Mouse (Mus musculus): ENCODE measurements at regions not wholly inside any gene's neighbourhood (a gene's known extent, or its start where the extent isn't known, plus 50 kb on each side); places are given as distances from the start of the nearest gene placed in this dataset.
"Not testable (repeated sequence)": the region's sequence is repeated elsewhere in the genome, so short reads cannot be mapped to it uniquely, and the experiment has no call there.

- in situ Hi-C loops (cut with MboI, MseI), result no loop called here
Measured at GRCm38 (mm10) chr8:37237306-37237705, 243.9 kb downstream of the AI429214 start.

GRCm38 (mm10) chr8:37239354-37239753 is 245.9 kb downstream of the AI429214 start:
- in situ Hi-C loops (cut with MboI, MseI), result no loop called here

DNA sequence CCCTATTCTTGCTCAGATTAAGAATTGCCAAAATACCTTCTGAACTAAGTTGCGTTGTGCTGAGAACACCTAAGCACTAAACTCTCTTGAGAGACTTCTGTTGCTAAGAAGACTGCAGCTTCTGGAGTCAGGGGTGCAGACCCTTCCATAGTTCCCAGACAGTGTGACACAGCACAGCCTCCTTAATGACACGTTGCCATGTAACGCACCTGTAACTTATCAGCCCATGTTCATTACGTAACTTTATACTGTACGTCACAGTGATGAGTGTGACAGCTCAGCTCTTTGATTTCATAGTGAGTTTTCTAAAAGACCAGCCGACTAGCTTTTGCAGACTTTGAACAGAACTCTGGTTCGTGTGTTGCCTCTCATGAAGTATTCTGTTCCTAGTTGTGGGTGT is 257.8 kb downstream of the AI429214 start:
- in situ Hi-C loops (cut with MboI, MseI), result not testable (repeated sequence)

GRCm38 (mm10) chr8:37291069-37291850 is 297.9 kb downstream of the AI429214 start:
- in situ Hi-C loops (cut with MboI, MseI), result no loop called here

Measured in regulatory T cell (primary cell).